8 mouse cellular contexts compared by ENCODE assay signal in the genomic region with DNA sequence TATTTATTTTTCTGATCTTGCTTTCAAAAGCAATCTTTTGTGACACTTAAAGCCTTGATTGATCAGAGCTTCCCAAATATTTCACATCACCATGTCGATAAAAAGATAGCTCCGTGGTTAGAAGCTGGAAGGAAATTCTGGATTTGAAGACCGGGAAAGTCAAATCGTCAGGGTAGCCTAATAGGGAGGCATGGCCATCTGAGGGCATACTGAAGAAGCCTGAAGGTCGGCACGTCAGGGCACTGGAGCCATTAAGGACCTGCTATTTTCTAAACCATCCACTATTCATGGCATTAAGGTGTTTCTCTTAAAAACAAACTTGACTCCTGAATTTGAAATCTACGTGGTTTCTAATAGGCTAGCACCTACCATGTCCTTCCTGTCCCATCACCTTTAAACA. TPM values are rescaled to one million over a fixed set of nuclear protein-coding genes. Genes with fewer than 3 reads are reported as not detected.
DNase-seq lines count a peak whose midpoint lies in the region; ATAC-seq and TF ChIP-seq lines count a peak whose summit lies in the region.

No protein-coding gene starts in this region.

- no peak for DNase-seq in heart, postnatal 14 days
- no peak for DNase-seq in embryonic facial prominence, embryonic 11.5 days (ENCODE audit: low spot score)
- no peak for DNase-seq in liver, postnatal 0 days
- no peak for DNase-seq in spleen, adult 12 weeks (ENCODE audit: low spot score)
- no peak for DNase-seq in layer of hippocampus, adult 9-11 months
- no peak for DNase-seq in thymus, postnatal 4 days

- H3K36me3 ChIP-seq in heart, embryonic 13.5 days: no peaks in the 10 kb centered on the region
- no peaks in the 10 kb centered on the region for H3K36me3 ChIP-seq in embryonic facial prominence, embryonic 11.5 days (replicated peaks; ENCODE audit: control insufficient read depth, insufficient read depth, low read depth, low read length)
- no peaks in the 10 kb centered on the region for H3K36me3 ChIP-seq in hindbrain, embryonic 13.5 days
- no peaks in the 10 kb centered on the region for H3K36me3 ChIP-seq in liver, postnatal 0 days (replicated peaks; ENCODE audit: insufficient read depth, low read length)

- TF ChIP-seq EP300 in liver, postnatal 0 days (IDR thresholded peaks at IDR 0.05; ENCODE audit: low read depth): no peak

- peak overlapping the region; percentile 85 for H3K4me2 ChIP-seq in heart, embryonic 13.5 days
- H3K4me2 ChIP-seq in embryonic facial prominence, embryonic 11.5 days (ENCODE audit: low read depth, low read length): peak overlapping the region; percentile 69
- peak overlapping the region; percentile 96 for H3K4me2 ChIP-seq in hindbrain, embryonic 13.5 days
- H3K4me2 ChIP-seq in liver, postnatal 0 days (ENCODE audit: low read depth, low read length): peak overlapping the region; percentile 82

- H3K27ac ChIP-seq in heart, embryonic 13.5 days (replicated peaks): no peak overlapping the region
- no peak overlapping the region for H3K27ac ChIP-seq in embryonic facial prominence, embryonic 11.5 days (replicated peaks; ENCODE audit: low read depth, low read length)
- no peak overlapping the region for H3K27ac ChIP-seq in hindbrain, embryonic 13.5 days
- peak overlapping the region; percentile 41; the same call in 1 of the 2 replicates for H3K27ac ChIP-seq in liver, postnatal 0 days (ENCODE audit: low read depth)

- intact Hi-C loops in heart, postnatal 14 days (cut with DNase I): loop anchor here (2.0 to 10.0 kb wide), 4 partner anchors 45 to 213 kb away; no protein-coding TSS in a partner anchor

- 23% methylated on average over 7 of the region's 7 CpGs for WGBS in heart, embryonic 13.5 days
- 37% methylated on average over 7 of the region's 7 CpGs for WGBS in embryonic facial prominence, embryonic 11.5 days
- 43% methylated on average over 7 of the region's 7 CpGs for WGBS in hindbrain, embryonic 13.5 days
- WGBS in liver, postnatal 0 days (ENCODE audit: insufficient replicate concordance): 34% methylated on average over 7 of the region's 7 CpGs

- ATAC-seq in heart, embryonic 13.5 days (ENCODE audit: extremely low read depth, insufficient number of reproducible peaks, low FRiP score, low TSS enrichment): no peak
- no peak for ATAC-seq in embryonic facial prominence, embryonic 11.5 days (replicated peaks; ENCODE audit: insufficient number of reproducible peaks, low FRiP score, low TSS enrichment, low read depth)
- ATAC-seq in hindbrain, embryonic 13.5 days (ENCODE audit: low FRiP score): no peak
- no peak for ATAC-seq in liver, postnatal 0 days

- peak overlapping the region; percentile 95 for H3K9ac ChIP-seq in heart, embryonic 13.5 days
- no peak overlapping the region for H3K9ac ChIP-seq in embryonic facial prominence, embryonic 11.5 days (replicated peaks; ENCODE audit: low read length)
- 0 out of 2 replicates have a peak overlapping the region, but pooled peaks have one; percentile 6 for H3K9ac ChIP-seq in hindbrain, embryonic 13.5 days
- peak overlapping the region; percentile 72 for H3K9ac ChIP-seq in liver, postnatal 0 days (replicated peaks)

- H3K27me3 ChIP-seq in heart, embryonic 13.5 days (replicated peaks): no peaks in the 10 kb centered on the region
- H3K27me3 ChIP-seq in embryonic facial prominence, embryonic 11.5 days (ENCODE audit: control insufficient read depth, insufficient read depth, low read length): no peaks in the 10 kb centered on the region
- peaks cover 16% of the 10 kb centered on the region for H3K27me3 ChIP-seq in hindbrain, embryonic 13.5 days
- no peaks in the 10 kb centered on the region for H3K27me3 ChIP-seq in liver, postnatal 0 days (ENCODE audit: insufficient read depth, low read length)

- no peaks in the 10 kb centered on the region for H3K9me3 ChIP-seq in heart, embryonic 13.5 days
- H3K9me3 ChIP-seq in embryonic facial prominence, embryonic 11.5 days (replicated peaks; ENCODE audit: control insufficient read depth, low read length): no peaks in the 10 kb centered on the region
- peaks cover 5% of the 10 kb centered on the region for H3K9me3 ChIP-seq in hindbrain, embryonic 13.5 days
- H3K9me3 ChIP-seq in liver, postnatal 0 days (ENCODE audit: low read length): no peaks in the 10 kb centered on the region

- TF ChIP-seq CTCF in liver, postnatal 0 days (IDR thresholded peaks at IDR 0.05; ENCODE audit: low read depth): no peak

- peaks cover 32% of the 10 kb centered on the region for H3K4me1 ChIP-seq in heart, embryonic 13.5 days
- no peaks in the 10 kb centered on the region for H3K4me1 ChIP-seq in embryonic facial prominence, embryonic 11.5 days (ENCODE audit: control insufficient read depth, insufficient read depth, low read length)
- H3K4me1 ChIP-seq in hindbrain, embryonic 13.5 days (replicated peaks): peaks cover 5% of the 10 kb centered on the region; the same call in 1 of the 2 replicates
- peaks cover 7% of the 10 kb centered on the region; the same call in 1 of the 2 replicates for H3K4me1 ChIP-seq in liver, postnatal 0 days (ENCODE audit: insufficient read depth)

- peak overlapping the region; percentile 66 for H3K4me3 ChIP-seq in heart, embryonic 13.5 days
- H3K4me3 ChIP-seq in embryonic facial prominence, embryonic 11.5 days (ENCODE audit: low read depth, low read length): peak overlapping the region; percentile 72
- peak overlapping the region; percentile 64 for H3K4me3 ChIP-seq in hindbrain, embryonic 13.5 days
- H3K4me3 ChIP-seq in liver, postnatal 0 days (ENCODE audit: low read depth, low read length): peak overlapping the region; percentile 69

RNA-seq across cellular contexts. Expression of a gene that starts 2.1 kb away (rescaled TPM):
- polyA plus RNA-seq in heart, embryonic 13.5 days (2015; fragmentation: Nextera tagmentation; extraction: Ambion mirVana): 13.8 and 16.0 TPM in 2 replicates
- total RNA-seq in heart, postnatal 14 days (2021): 10 to 100 TPM; 33.5 to 37.5 TPM
- 8.1 and 9.9 TPM in 2 replicates for polyA plus RNA-seq in embryonic facial prominence, embryonic 11.5 days (2014; fragmentation: Nextera tagmentation; extraction: Ambion mirVana)
- 9.5 and 12.7 TPM in 2 replicates for polyA plus RNA-seq in hindbrain, embryonic 13.5 days (2015; fragmentation: Nextera tagmentation; extraction: Ambion mirVana)
- 11.8 and 16.8 TPM in 2 replicates for polyA plus RNA-seq in liver, postnatal 0 days (2015; fragmentation: Nextera tagmentation; extraction: Ambion mirVana)
